Mouse (Mus musculus): ENCODE data around the gene Phf21a.

Gene Phf21a

DNA sequence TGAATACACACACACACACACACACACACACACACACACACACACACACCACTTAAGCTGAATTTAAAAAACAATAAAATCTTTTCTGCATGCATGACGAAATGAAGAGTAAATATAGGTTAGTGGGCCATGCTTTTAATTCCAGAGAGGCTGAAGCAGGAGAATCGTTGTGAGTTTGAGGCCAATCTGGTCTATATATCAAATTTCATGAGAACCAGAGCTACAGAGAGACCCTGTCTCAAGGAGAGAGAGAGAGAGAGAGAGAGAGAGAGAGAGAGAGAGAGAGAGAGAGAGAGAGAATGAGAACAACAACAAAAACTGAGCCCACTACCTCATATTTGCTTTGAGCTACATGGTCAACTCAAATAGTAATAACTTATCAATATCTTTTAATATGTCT is at the start of gene Phf21a:
TSS of gene Phf21a (plus strand) at position 301 of the 400 bp plus-strand sequence.
- DNase-seq, result no peak

DNA sequence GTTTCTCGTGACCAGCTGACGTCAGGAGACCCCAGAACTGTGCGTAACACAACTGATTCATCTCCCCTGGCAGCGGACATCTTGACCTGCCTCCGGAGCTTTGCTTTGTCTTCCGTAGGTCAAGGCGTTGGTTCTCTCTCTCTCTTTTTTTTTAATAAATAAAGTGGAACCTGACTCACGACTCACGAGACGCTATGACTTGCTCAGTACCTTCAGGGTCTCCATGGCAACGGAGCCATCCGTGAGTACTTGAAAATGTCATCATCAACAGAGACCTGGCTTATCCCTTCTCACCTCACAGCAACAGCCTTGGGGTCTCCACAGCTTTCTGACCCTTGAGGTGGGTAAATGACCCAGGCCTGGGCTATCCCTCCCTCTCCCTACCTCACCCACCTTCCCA is 49.6 kb upstream of the Phf21a start:
- DNase-seq, result no peak

DNA sequence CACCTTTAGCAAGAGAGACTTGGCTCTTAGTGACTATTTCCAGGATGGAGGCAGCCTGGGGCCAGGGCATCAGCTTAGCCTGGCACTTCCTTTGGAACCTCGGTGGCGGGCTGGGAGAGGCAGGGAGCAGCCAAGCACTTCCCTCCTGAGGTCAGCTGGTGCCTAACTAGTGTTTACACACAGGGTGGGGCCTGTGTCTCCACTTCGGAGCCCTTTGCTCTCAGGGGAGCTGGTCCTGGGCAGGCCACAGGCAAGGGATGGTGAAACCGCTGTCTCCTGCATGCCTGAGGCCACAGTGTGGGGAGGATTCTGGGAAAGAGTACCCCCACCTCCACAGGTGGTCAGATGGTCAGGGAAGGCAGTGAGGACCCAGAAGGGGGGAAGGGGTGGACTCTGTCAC is 45.3 kb upstream of the Phf21a start:
- no peak for DNase-seq

DNA sequence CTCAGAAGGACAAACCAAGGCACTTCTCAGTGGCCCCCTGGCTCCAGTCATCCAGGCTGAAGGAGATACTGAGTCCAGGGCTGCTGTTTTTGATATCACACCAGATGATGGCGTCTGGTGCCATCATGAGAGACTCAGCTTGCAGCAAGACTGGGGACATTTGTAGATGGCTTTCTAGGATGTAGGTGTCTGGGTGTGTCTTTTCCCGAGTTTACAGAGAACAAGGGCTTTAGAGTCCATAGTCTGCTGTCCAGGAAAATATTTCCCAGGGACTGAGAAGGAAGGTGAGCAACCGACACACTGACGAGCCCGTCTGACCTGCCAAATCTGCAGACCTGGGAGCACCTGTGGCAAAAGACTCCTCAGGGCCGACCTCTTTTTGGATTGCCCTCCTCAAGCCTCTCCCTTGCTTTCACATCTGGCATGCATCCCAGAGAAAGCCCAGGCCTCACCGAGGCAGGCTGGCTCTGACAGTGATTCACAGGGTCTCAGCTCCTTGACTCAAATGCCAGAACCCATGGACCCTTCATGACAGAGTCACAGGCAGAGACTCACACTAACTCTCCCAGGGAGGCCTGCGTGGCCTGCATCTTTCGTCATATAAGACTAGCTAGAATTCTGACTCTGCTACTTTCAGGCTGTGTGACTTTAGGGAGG is 44.8 kb upstream of the Phf21a start:
- no peak for DNase-seq

DNA sequence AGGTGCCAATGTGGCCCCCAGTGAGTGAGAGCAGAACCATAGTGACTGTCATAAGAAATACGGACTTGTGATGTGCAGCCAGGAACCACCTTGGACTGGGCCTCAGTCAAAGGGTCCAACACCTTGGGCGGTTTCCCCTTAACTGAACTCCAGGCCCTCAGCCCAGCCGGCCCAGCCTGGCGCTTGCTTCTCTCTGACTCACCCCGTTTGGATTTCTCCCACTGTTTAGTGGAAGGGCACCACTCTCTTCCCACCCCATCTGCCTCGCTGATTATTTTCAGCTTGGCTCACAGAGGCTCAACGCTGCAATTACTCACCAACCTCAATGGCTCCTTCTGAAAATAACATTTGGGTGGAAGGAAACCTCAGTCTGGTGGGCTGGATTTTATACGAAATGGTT is 40.7 kb upstream of the Phf21a start:
- DNase-seq, result no peak

DNA sequence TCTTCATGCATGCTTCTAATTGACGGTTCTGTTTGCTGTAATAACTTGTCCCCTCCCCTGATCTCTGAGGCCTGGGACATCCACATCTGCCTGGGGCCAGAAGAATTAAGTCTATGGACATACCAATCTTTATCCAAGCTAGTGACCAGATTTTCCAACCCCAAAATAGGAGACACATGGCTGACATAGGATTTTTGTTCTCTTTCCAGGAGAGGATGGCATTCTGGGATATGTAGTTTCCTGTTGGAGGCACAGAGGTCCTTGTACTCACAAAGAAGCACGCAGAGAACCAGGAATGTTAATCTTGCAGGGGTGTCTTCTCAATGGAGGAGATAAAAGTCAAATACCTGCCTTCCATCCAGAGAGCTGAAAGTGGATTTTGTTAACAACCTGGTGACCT is 40.2 kb upstream of the Phf21a start:
- peak; percentile 47 for DNase-seq

DNA sequence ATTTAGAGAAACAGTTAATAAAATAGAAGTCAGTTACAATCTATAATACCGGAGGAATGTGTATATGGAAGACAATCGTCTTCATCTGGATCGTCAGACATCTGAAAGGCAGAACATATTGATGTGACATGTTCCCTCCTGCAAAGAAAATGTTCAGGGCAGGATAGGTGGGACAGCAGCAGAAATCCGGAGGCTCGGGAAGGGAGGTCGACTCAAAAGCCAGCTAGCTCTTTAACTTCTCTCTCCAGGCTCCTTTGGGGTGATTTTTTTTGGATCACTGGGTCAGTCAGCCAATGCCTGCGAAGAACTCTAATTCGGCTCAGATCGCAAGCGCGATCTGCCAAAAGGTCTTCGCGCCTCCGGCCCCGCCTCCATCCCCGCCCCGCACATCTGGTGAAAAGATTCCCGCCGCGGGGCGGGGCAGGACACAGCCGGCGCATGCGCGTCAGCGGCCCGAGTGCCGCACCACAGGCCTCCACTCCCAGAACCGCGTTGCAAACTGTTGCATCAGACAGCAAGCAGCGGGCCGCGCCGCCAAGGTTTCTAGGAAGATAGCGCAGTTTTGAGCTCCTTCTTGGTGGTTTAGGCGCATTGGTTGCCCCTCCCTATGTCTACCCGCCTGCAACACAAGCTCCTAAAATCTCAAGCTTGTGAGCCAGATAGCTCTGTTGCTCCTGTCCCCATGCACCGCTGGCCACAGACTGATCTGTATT is 37.7 kb upstream of the Phf21a start:
- peak; percentile 85 for DNase-seq

DNA sequence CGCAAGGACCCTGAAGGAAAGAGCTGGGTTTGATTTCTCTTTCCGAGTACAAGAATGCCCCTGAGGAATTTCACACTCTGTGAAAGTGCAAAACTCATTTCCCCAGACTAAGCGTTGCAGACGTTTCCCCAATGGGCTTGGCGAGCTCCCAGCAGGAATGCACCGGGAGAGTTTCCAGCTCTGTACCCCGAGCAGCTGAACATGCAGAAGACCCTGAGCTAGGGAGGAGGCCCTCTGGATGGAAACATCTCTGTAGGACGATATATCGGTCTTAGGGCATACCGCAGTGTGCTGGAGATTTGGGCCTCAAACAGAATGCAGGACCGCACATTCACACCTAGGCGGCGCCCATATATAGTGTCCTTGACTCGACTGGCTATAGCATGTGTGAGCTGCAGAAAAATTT is 37.1 kb upstream of the Phf21a start:
- DNase-seq, result peak; percentile 79

DNA sequence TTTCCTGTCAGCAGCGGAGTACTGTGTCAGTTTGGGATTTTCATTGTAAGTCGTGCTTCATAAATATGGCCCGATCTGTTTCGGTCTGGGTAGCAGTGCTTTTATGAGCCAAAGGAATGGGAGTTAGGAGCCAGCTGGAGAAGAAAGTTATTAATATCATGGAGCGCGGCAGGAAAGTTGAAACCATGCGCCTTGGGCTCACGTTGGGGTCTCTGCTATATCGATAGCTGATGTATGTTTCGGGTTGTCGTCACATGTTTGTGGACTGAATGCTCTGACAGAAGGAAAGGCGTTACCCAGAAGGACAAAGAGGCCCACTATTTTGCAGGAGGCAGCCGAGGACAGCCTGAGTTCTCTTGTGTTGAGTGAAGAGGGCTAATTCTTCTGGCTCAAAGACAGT is 36.2 kb upstream of the Phf21a start:
- peak; percentile 36 for DNase-seq

DNA sequence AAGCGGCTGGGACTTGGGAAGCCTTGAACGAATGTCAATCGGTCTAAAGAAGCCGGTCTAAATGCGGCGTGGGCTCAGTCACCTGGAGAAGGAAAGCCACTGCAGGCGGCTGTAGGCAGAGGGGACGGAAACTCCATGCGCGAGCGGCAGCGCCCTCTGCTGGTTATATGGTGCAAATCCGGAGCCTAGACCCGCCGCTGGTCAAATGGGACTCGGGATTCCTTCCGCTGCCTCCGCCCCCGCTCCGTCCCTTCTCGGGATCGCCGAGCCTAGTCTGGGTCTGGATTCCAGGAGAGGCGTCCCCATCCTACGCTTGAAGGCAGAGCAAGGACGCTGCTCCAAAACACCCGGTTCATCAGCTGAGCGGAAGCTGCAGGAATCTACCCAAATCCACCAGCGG is 34.4 kb upstream of the Phf21a start:
- DNase-seq, result peak; percentile 96

DNA sequence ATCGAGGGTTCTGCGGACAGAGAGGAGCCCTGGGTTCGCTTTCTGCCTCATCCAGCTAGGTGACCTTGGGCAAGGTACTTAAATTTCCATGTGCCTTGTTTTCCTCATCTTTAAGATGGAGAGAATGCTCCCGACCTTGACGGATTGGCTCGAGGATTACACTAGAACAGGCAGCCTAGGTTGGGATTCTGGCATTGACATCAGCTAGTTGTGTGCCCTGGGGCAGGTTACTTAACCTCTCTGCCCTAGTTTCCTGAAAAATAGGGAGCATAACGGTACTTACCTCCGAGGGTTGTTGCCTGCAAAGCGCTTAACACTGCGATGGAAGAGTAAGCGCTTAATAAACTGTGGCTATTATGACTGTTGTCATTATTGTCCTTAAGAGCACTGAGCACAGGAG is 34.0 kb upstream of the Phf21a start:
- peak; percentile 78 for DNase-seq

DNA sequence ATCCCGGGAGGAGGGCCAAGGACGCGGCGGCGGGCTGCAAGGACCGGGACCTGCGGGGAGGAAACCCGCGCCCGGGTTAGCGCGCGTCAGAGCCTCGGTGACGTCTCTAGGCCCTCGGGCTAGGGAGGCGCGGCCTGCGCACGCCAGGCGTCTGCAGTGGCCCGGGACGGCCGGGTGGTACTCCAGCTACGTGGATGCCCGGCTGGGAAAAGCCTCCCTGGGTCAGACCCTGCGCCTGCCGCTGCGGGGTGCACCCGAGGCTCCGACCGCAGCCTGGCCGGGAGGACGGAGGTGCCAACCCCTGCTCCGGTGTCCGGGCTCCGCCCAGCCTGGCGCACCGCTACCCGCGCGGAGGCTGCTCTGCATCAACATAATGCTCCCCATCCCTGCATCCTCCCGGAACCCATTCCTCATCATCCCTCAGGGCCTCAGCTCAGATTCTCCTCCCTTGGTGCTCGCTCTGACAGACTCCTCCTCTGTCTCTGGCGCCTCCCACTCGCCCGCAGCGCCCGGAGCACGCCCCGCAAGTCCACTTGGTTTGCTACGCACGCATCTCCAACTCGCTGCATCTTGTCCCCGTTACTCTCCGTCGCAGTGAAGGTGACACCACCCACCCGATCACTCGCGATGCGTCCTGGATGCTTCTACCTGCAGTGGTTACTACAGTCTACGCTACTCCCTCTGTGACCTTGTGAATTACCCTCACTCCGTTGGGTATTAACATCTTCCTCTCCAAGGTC is 33.3 kb upstream of the Phf21a start:
- peak; percentile 88 for DNase-seq

DNA sequence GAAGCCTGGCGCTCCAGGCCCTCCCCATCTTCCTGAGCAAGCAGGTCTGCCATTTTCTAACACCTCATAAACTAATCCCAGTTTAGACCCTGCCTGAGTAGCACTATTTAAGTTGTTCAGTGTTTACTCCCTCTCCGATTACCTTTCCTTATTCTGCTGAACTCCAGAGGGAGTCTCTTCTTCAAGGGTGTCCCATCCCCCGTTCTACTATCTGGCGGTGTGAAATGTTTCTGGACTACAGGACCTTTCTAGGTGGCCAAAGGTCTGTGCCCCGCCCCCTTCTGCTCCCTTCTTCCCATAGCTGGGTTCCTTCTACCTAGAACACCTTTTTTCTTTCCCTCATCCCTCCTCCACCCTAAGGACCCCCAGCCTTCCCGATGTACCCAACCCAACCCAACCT is 32.6 kb upstream of the Phf21a start:
- peak; percentile 73 for DNase-seq

DNA sequence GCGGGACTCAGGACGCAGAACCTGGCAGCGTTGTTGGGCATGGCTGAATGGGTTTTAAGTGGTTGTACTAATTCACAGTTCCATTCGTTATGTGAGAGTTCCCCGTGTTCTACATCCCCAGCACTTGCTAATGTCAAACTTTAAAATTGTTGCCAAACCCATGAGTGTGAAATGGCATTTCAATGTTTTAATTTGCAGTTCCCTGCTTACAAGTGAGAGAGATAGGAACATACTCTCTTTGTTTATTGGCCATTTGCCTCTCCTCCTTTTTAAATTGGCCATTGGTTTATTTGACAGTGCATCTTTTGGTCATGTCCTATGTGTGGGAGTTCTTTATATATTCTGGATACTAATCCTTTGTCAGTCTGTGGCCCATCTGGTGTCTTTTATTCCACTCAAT is 31.6 kb upstream of the Phf21a start:
- no peak for DNase-seq

DNA sequence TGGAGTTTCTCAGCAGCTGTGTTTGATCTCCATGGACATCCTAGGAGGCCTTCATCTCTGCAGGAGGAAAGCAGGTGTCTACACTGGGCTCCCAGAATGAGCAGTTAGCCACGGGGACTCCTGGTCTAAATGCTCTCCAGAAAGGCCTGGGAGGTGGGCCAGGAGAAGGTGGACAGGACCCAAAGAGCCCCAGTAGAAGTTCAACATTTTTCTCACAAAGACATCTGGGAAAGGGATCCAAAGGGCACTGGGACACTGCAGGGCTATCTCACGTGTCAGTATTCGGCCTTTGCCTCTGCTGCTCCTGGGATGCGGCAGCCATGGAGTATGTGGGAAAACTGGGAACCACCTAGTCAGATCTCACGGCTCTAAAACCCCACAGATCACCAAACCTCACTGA is 29.8 kb upstream of the Phf21a start:
- no peak for DNase-seq

DNA sequence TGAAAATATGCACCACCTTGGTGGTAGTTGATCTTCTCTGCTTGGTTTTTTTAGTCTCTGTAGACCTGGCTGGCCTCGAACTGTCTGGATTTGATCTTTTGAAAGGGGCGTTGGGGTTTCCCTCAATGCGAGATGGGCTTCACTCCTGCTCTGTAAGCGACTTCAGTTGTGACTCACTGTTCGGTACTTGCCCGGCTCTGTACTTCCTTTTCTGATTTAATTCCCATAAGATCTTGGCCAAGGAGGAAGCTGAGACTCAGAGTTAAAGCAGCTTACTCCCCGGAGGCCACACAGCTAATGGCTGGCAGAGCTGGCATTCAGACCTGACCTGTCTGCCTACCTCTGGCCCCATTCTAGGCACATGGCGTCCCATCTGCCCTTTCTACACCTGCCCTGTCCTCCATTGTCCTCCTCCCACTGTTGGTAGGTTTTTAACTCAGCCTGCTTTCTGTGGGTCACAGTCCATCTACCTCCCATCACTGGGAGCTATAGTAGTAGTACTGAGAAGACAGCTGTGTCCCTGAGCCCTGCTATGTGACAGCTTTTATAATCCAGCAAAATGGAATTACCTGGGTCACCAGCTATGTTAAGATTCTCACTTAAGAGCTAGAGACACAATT is 27.5 kb upstream of the Phf21a start:
- no peak for DNase-seq

DNA sequence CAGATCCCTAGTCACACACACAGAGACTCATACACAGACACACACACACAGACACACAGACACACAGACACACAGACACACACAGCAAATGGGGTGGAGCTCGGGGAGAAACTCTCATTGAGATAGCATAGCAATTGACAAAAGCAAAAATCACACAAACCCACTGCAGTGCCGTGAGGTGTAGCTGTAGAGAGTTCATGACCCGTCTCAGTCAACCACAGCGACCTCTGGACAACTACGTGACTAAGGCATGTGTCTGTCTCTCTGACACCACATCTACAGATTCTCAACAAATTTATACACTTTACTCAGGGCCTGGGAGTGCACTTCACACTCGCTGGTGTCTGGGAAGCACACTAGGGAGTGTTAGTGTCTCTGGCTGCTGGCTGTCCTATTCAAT is 27.0 kb upstream of the Phf21a start:
- no peak for DNase-seq

DNA sequence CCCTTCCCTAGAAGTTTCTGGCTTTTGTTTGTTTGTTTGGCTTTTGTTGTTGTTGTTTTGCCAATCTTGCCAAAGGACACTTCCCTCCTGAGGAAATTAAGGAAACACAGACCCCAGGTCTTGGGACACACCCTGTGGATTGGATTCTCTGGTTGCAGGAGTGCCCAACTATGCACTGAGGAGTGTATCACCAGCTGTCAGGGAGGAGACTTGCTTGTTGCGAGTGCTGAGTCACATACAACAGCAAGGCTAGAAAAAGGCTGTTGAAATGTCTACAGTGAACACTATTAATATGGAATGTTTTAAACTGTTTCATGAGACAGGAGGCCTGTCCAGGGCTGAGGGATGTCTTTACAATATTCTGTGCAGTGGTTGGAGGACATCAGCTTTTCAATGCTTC is 26.0 kb upstream of the Phf21a start:
- DNase-seq, result no peak

DNA sequence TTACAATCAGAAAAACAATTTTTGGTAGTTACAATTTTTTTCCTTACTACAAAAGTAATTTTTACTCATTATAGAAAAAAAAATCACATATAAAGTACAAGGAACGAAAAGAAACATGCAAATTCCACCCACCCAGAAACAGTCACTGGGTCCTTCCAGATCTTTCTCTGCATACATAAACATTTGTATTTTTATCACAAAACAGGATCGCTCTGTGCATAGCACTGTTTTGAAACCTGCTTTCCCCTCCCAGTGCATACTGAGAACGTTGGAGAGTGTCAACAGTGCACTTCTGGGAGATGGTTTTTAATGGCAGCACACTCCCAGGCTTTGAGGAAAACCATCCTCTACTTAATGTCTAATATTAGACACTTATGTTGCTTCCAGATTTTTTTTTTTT is 25.3 kb upstream of the Phf21a start:
- DNase-seq, result no peak

DNA sequence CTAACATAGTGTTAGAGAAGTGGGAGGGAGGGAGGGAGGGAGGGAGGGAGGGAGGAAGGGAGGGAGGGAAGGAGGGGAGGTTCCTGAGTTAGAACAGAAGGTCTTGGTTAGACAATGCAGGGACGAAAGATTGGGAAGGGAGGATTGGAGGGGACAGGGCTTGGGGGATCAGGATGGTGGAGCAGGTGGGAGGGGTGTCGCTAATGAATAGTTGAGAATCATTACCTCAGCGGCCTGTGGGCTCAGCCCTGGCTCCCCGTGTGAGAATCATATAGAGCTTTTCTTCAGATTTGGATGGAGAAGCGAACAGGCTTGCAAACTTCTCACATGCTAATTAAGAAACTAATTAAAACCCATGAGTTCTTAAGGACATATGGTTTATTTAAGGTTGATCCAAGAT is 23.3 kb upstream of the Phf21a start:
- DNase-seq, result no peak

DNA sequence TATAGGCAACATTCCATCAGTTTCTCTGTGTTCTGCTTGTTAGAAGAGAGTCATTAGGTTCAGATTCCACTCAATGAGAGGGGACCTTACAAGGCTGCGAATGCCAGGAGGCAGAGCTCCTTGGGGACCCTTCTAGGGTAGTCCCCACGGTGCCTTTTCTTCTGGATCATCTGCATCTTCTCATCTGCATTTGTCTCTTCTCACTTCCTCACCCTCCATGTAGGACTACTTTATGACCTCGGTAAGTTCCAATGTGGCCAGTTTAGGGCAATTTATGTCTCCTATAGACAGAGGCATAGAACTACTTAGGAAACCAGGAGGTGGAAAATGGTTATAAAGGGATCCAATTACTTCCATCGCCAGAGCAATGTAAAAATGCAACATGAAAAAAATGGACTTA is 21.8 kb upstream of the Phf21a start:
- no peak for DNase-seq

DNA sequence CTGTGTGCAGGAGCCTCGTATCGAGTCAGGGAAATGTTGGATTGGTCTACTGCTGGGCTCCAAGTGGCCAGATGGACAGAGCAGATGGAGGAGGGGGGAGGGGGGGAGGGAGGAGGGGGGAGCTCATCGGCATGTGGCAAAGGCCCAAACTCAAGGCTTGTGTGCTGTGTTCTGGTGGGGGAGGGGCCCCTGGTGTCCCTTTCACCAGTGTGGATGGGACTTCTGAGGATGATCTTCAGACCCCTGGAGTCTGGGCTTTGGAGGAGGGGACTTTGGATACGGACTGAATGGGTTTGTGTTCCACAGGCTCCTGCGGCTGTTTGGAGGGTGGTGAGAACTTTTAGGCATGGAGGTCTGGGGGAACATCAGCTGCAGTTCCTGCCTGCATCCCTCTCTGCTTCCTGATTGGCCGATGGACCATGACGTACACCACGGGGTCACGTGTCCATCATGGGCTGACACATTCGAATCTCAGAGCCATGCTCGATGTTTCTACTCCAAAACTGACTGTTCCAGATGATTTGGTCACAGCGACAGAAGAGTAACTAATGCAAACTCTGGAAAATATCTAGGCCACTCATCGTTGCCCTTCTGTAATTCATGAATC is 16.7 kb upstream of the Phf21a start:
- DNase-seq, result peak; percentile 88

DNA sequence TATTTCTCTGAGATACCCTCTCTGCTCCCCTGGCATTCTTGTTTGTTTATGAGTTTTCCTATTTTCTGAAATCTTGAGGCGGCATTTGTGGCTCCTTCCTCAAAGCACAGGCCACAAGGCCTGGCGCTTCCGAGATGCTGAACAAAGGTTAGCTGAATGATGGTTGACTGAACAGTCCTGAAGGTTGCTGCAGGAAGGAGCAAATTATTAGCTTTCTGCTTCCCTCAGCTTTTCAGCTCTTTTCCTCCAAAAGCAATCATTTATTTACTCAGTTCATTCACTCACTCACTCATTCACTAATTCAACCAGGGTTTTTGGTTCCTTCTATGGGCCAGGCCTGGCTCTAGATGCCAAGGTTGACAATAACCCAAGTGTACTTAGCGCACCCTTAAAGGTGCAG is 10.7 kb upstream of the Phf21a start:
- no peak for DNase-seq
